Mouse (Mus musculus) midbrain, embryonic 15.5 days (tissue): ENCODE results near the gene Pxn. TPM values are rescaled to one million over a fixed set of nuclear protein-coding genes. Genes with fewer than 3 reads are reported as not detected.

Experiments used
- ATAC-seq: fragments of 200-750 bp; cut with Nextera tagmentation; replicated peaks from 2 replicates; pipeline ENCODE4 v1.8.0; 2017; ENCODE audit warnings: moderate TSS enrichment
- H3K27ac ChIP-seq: fragments of 300-500 bp; sonication (generic); 2 replicates; pipeline ENCODE4 v1.5.1; 2015; ENCODE audit warnings: mild to moderate bottlenecking, inconsistent platforms
- H3K27me3 ChIP-seq: fragments of 300-500 bp; sonication (generic); replicated peaks from 2 replicates; pipeline ENCODE4 v1.6.1; 2015; ENCODE audit warnings: inconsistent platforms
- H3K36me3 ChIP-seq: fragments of 300-500 bp; sonication (generic); replicated peaks from 2 replicates; pipeline ENCODE4 v1.6.1; 2015; ENCODE audit warnings: inconsistent platforms
- H3K4me1 ChIP-seq: fragments of 300-500 bp; sonication (generic); 2 replicates; pipeline ENCODE4 v1.6.1; 2015; ENCODE audit warnings: inconsistent platforms
- H3K4me2 ChIP-seq: fragments of 300-500 bp; sonication (generic); 2 replicates; pipeline ENCODE4 v1.6.1; 2015; ENCODE audit warnings: inconsistent platforms, mild to moderate bottlenecking, moderate library complexity
- H3K4me3 ChIP-seq: fragments of 300-500 bp; sonication (generic); 2 replicates; pipeline ENCODE4 v1.5.1; 2015; ENCODE audit warnings: mild to moderate bottlenecking, inconsistent platforms
- H3K9ac ChIP-seq: fragments of 300-500 bp; sonication (generic); 2 replicates; pipeline ENCODE4 v1.6.1; 2015; ENCODE audit warnings: mild to moderate bottlenecking, inconsistent platforms
- H3K9me3 ChIP-seq: fragments of 300-500 bp; sonication (generic); 2 replicates; pipeline ENCODE4 v1.6.1; 2016; ENCODE audit warnings: inconsistent platforms
- WGBS: fragments of 180-500 bp; shearing (Covaris S2); methylation state at CpG from one replicate; pipeline ENCODE4 v1.1.7; 2015; ENCODE audit warnings: mixed read lengths; 5-methylcytosine and 5-hydroxymethylcytosine counted together
- polyA plus RNA-seq: library from polyadenylated mRNA; unstranded; fragments of >200 nt; fragmentation: Nextera tagmentation; extraction: Ambion mirVana; gene quantifications from 2 replicates; pipeline ENCODE4 v1.2.1, GENCODE M21; 2015

Gene Pxn
- polyA plus RNA-seq, 1 experiment from 2014 or later = 20.9 TPM

DNA sequence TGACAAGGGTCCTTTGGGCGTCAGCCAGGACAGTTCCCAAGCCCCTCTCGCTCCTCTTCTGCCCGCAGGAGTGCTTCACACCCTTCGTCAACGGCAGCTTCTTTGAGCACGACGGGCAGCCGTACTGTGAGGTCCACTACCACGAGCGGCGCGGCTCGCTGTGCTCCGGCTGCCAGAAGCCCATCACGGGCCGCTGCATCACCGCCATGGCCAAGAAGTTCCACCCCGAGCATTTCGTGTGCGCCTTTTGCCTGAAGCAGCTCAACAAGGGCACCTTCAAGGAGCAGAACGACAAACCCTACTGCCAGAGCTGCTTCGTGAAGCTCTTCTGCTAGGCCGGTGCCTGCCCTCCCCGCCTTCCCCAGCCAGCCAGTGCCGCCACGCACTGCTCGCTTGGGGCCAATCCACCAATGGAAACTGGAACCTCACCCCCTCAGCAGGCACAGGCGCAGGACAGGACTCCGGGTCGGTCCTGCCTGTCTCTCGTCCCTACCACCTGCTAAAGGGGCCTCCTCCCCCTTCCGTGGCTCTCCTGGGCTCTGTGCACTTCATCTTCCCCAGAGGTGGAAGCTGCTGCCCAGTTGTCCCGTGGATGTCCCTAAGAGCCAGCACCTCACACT is 47.4 kb downstream of the Pxn start:
- Histone ChIP-seq H3K9me3 (no peaks in the 10 kb centered on the region), H3K9ac (no peak overlapping the region), H3K27ac (no peak overlapping the region), H3K4me1 (no peaks in the 10 kb centered on the region), H3K4me2 (no peak overlapping the region), H3K27me3 (no peaks in the 10 kb centered on the region), H3K36me3 (0 out of 2 replicates have a peak, but pooled peaks cover 3% of the 10 kb centered on the region), H3K4me3 (no peak overlapping the region)
- ATAC-seq = no peak
- 85% methylated on average over 33 of the region's 33 CpGs for WGBS

GRCm38 (mm10) chr5:115554536-115555291 is 48.2 kb downstream of the Pxn start:
- Histone ChIP-seq H3K27ac (no peak overlapping the region), H3K36me3 (0 out of 2 replicates have a peak, but pooled peaks cover 3% of the 10 kb centered on the region), H3K9me3 (no peaks in the 10 kb centered on the region), H3K4me1 (no peaks in the 10 kb centered on the region), H3K4me3 (no peak overlapping the region), H3K4me2 (no peak overlapping the region), H3K9ac (no peak overlapping the region), H3K27me3 (no peaks in the 10 kb centered on the region)
- WGBS = 90% methylated on average over 18 of the region's 18 CpGs
- ATAC-seq = no peak

DNA sequence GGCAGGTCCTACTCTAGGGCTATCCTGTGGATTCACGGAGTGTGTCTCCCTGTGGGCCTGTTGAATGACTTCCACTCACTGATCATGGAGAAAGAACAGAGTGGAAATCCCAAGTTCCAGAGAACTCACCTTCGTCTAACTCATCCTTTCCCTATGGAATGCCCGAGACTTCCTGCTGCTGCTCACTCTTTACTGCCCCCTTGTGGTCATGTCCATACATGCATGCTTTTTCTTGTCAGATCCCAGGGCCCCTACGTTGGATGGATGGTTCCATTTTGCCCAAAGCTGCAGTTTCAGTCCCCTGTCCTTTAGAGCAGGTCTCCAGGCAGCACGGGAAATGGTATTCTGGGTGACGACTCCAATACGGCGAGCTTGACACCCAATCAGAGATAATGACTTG is 49.7 kb downstream of the Pxn start:
- Histone ChIP-seq H3K4me3 (no peak overlapping the region), H3K27me3 (no peaks in the 10 kb centered on the region), H3K4me1 (peaks cover 11% of the 10 kb centered on the region), H3K27ac (no peak overlapping the region), H3K4me2 (no peak overlapping the region), H3K9ac (no peak overlapping the region), H3K9me3 (no peaks in the 10 kb centered on the region), H3K36me3 (peaks cover 7% of the 10 kb centered on the region; the same call in 1 of the 2 replicates)
- 13% methylated on average over 8 of the region's 8 CpGs for WGBS
- ATAC-seq = no peak

GRCm38 (mm10) chr5:115558182-115558794 is 51.8 kb downstream of the Pxn start:
- 92% methylated on average over 14 of the region's 14 CpGs for WGBS
- no peak overlapping the region for H3K27ac ChIP-seq
- H3K36me3 ChIP-seq = peaks cover 19% of the 10 kb centered on the region
- ATAC-seq = no peak
- H3K4me2 ChIP-seq = no peak overlapping the region
- H3K9ac ChIP-seq = no peak overlapping the region
- no peaks in the 10 kb centered on the region for H3K9me3 ChIP-seq
- H3K4me1 ChIP-seq = peaks cover 11% of the 10 kb centered on the region
- no peak overlapping the region for H3K4me3 ChIP-seq
- no peaks in the 10 kb centered on the region for H3K27me3 ChIP-seq

DNA sequence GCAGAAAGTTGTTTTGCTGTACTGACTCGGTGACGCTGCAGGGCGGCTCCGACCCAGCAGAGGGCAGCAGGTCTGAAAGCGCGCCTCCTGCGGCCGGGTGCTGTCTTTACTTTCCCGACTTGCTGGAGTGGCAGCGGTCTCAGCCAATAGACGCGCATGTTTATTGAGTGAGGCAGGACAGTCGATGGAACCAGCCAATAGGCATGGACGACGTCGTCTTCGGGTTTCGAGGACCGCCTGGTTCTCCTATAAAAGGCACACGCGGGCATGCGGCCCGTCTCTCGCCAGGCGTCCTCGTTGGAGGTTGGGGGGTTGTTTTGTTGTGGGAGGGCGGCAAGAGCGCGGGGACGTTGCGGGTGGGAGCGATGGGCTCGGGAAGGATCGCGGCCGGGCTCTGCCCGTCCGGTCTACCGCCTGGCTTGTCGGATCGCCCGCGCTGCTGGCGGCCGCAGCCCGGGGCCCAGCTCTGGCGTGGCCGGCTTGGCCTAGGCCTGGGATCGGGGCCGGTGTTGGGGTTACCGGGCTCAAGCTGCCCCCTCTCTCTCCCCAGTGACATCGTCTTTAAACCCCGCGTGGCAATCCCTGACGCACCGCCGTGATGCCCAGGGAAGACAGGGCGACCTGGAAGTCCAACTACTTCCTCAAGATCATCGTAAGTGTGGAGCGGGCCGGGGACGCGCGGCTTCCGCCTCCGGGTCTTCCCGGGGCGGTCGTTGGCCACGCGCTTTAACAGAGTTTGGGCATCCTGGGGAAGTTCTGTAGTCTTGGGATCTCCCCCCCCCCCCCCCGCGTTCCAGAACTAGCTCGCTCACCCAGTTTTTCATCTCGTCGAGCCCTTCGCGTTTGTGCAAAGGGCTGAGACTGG is 53.0 kb downstream of the Pxn start, which contains the start of gene Rplp0:
Gene Rplp0 (plus strand): TSS at position 231 of the 865 bp plus-strand sequence.
- H3K9me3 ChIP-seq = no peaks in the 10 kb centered on the region
- ATAC-seq = peak; percentile 99
- peak within 1 kb of the TSS; percentile 98 for H3K9ac ChIP-seq
- H3K27ac ChIP-seq = peak within 1 kb of the TSS; percentile 88
- no peaks in the 10 kb centered on the region for H3K27me3 ChIP-seq
- peaks cover 19% of the 10 kb centered on the region for H3K36me3 ChIP-seq
- WGBS = under 1% methylated on average over 78 of the region's 78 CpGs
- peaks cover 16% of the 10 kb centered on the region for H3K4me1 ChIP-seq
- H3K4me3 ChIP-seq = peak within 1 kb of the TSS; percentile 88
- peak within 1 kb of the TSS; percentile 67 for H3K4me2 ChIP-seq

DNA sequence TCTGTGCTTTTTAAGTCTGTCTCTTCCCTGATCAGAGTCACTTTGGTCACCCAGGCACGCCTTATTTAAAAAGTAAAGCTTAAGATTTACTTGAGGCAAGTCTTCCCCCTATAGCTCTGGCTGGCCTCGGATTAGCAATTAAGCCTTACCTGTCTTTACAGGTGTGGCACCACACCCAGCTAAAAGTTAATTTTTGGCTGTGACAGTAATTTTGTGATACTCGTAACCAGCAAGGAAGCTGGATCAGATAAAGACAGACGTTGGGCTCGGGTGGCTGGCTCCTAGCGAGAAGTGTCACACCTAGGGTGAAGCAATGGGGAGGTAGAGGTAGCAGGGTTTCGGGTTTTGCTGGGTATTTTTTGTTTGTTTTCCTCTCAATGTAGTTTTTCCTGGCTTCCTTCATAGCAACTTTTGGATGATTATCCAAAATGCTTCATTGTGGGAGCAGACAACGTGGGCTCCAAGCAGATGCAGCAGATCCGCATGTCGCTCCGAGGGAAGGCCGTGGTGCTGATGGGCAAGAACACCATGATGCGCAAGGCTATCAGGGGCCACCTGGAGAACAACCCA is 53.9 kb downstream of the Pxn start:
- Histone ChIP-seq H3K36me3 (peaks cover 19% of the 10 kb centered on the region), H3K9me3 (no peaks in the 10 kb centered on the region), H3K9ac (peak overlapping the region; percentile 98), H3K27me3 (no peaks in the 10 kb centered on the region), H3K4me2 (peak overlapping the region; percentile 67), H3K4me1 (peaks cover 21% of the 10 kb centered on the region), H3K27ac (no peak overlapping the region), H3K4me3 (peak overlapping the region; percentile 88)
- WGBS = 45% methylated on average over 13 of the region's 13 CpGs
- no peak for ATAC-seq

DNA sequence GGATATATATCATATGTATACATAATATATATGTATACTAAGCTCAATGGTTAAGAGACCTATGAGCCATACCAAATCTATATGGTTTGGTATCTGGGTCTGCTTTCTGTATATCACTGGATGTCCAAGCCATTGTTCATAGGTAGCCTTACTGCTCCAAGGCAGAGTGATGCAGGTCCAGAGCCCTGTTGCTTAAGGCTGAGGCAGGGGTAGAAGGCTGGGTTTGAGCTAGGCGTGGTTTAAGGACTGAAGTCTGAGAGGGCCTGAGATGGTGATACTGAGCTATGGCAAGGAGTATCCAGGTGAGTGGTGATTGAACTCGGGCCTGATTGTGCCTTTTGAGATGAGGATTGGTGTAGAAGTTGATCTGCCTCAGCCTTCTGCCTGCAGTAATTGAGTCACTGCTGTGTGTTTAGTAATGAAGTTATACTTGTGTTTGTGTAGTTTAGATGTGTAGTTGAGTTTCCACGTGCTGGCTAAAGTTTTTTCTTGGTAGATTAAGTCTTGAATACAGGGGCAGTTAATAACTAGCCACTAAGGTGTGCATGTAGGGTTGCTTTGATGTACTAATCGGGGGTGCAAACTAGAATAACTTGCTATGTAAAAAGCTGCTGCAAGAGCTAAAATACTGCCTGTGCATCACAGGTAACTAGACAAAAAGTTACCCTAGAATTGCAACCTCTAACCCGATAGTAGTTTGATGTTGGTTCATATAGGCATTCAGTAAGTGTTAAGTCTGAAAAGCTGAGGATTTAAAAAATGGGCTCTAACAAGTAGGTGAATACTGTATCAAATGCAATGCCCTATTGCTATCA is 57.5 kb downstream of the Pxn start:
- no peak for ATAC-seq
- peak overlapping the region; percentile 90 for H3K9ac ChIP-seq
- peak overlapping the region; percentile 73; the same call in 1 of the 2 replicates for H3K4me3 ChIP-seq
- H3K27ac ChIP-seq = peak overlapping the region; percentile 80; the same call in 1 of the 2 replicates
- no peaks in the 10 kb centered on the region for H3K27me3 ChIP-seq
- WGBS = 43% methylated on average over 5 of the region's 5 CpGs
- peaks cover 34% of the 10 kb centered on the region for H3K4me1 ChIP-seq
- no peaks in the 10 kb centered on the region for H3K9me3 ChIP-seq
- H3K4me2 ChIP-seq = peak overlapping the region; percentile 85
- peaks cover 19% of the 10 kb centered on the region for H3K36me3 ChIP-seq

DNA sequence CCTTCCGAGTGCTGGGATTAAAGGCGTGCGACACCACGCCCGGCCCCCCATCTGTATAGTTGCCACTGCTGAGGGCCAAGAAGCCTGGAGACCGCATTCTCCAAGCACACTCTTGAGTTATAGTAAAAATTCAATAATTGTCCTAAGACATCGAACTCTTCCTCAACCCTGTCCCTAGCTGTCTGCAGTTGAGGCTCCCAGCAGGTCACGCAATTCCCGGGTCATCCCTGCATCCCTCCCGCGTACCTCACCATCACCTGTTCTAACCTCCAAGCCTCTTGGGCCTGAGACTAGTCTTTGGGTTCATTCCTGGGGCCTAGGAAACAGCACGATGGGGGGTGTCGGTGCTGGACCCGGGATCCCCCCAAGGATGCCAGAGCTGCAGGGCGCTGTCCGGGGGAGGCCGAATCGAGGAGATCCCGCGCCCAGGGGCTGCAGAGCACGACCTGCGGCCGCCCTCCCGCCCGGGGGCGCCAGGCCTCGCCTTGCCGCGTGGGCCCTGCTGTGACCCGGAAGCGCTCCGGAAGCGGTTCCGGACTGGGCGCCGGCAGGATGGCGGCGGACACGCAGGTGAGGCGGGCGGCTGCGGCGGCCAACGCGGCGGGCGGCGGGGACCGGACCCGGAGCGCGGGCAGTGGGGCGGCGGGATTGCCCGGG is 58.4 kb downstream of the Pxn start, which contains the start of gene Gcn1l1:
Gene Gcn1l1 (plus strand): TSS at position 518 of the 657 bp plus-strand sequence.
- WGBS = 3% methylated on average over 54 of the region's 55 CpGs
- Histone ChIP-seq H3K36me3 (peaks cover 19% of the 10 kb centered on the region), H3K4me2 (peak within 1 kb of the TSS; percentile 85), H3K27me3 (no peaks in the 10 kb centered on the region), H3K4me3 (peak within 1 kb of the TSS; percentile 73), H3K27ac (peak within 1 kb of the TSS; percentile 80), H3K9me3 (no peaks in the 10 kb centered on the region), H3K4me1 (peaks cover 34% of the 10 kb centered on the region), H3K9ac (peak within 1 kb of the TSS; percentile 90)
- ATAC-seq = peak; percentile 88

DNA sequence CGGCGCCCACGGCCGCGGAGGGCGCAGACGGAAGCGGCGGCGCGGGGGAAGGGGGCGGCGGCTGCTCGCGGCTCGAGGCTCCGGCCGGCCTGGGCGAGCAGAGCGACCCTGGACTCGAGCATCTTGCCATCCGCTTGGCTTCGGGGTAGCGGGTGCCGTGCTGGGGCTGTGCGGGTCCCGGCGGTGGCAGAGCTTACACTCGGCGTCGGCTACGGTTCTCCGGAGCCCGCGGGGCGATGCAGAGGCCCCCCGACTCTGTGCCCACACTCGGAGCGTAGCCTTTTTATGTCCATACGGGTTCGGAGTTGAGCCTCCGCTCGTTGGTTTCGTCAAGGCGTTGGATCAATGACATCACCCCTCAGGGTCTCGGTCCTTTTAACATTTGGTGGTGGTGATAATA is 58.9 kb downstream of the Pxn start:
- H3K27me3 ChIP-seq = no peaks in the 10 kb centered on the region
- peak overlapping the region; percentile 73 for H3K4me3 ChIP-seq
- peak overlapping the region; percentile 85 for H3K4me2 ChIP-seq
- H3K36me3 ChIP-seq = peaks cover 19% of the 10 kb centered on the region
- H3K9ac ChIP-seq = peak overlapping the region; percentile 90
- WGBS = under 1% methylated on average over 39 of the region's 46 CpGs
- peaks cover 30% of the 10 kb centered on the region for H3K4me1 ChIP-seq
- peak overlapping the region; percentile 80 for H3K27ac ChIP-seq
- H3K9me3 ChIP-seq = no peaks in the 10 kb centered on the region
- peak; percentile 64 for ATAC-seq

DNA sequence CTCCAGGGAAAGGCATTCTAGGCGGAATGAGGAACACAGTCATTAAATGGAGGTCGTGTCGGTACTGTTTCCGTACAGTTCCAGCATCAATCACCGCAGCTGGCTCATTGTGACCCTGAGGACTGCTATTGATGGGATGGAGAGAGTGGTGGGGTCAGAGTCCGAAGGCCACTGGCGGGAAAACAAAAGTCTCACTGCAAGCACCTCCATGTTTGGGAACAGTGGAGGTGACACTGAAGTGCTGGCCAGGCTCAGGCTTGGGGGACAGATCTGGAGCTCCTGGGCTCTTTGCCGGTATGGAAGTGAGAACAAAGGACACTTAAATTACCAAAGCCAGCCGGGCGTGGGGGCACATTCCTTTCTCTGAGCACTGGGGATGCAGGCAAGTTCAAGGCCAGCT is 62.2 kb downstream of the Pxn start:
- H3K4me2 ChIP-seq = no peak overlapping the region
- no peaks in the 10 kb centered on the region for H3K9me3 ChIP-seq
- no peak overlapping the region for H3K9ac ChIP-seq
- no peak overlapping the region for H3K4me3 ChIP-seq
- H3K4me1 ChIP-seq = peaks cover 23% of the 10 kb centered on the region
- H3K36me3 ChIP-seq = peaks cover 6% of the 10 kb centered on the region; the same call in 1 of the 2 replicates
- H3K27ac ChIP-seq = no peak overlapping the region
- no peak for ATAC-seq
- no peaks in the 10 kb centered on the region for H3K27me3 ChIP-seq
- WGBS = 62% methylated on average over 10 of the region's 10 CpGs
